8 mouse cellular contexts compared by ENCODE assay signal in the genomic region with DNA sequence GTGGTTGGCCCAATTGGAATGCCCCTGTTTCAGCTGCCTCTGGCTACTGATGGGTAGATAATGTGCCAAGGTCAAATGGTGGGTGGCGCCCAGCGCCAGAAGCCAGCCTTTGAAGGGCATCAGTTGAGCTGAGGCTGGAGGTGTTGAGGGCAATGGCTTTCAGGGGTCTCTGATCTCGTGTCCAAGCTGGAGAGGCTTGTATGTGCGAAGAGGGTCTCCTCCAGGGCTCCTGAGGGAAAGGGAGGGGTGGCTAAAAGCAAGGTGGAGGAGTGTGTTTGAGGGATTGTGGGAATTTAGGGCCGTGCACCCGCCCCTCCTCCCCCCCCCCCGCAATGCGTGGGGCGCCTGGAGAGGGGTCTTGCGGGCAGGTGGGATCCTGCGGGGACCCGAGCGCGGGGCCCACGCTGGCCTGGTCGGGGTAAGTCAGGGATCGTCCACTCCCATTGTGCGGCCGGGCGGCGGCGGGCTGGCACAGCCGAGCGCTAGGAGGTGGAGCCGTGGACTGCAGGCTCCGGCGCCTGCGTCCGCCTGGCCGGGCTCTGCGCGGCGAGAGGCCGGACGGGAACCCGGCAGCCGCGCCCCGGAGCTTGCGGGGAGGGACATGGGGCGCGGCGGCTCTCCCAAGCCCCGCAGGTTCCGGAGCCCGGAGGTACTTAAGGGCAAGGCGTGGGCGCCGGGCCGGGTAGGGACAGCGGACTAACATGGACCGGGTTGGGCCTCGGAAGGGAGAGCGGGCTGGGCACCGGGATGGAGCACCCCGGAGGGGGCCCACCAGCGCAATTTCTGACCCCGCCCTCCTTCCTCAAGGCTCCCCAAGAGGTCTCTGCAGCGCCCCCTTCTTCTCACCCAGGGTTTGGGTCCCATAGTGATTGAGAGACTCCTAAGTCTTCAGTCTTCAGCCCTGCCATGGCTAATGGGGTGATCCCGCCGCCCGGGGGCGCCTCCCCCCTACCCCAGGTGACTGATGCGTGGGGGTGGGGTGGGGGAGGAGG. TPM values are rescaled to one million over a fixed set of nuclear protein-coding genes. Genes with fewer than 3 reads are reported as not detected.
A peak's percentile ranks its signal among the peaks of the same experiment; 100 is the strongest.
DNase-seq lines count a peak whose midpoint lies in the region; ATAC-seq and TF ChIP-seq lines count a peak whose summit lies in the region.

A gene (plus strand): TSS at position 302 of the 992 bp plus-strand sequence.

- H3K27ac ChIP-seq in bone marrow macrophage, adult 2 months (ENCODE audit: insufficient read depth, low read depth, low read length) = no peak within 1 kb of the TSS
- H3K27ac ChIP-seq in heart, embryonic 13.5 days (replicated peaks) = peak within 1 kb of the TSS; percentile 80
- H3K27ac ChIP-seq in kidney, postnatal 0 days = peak within 1 kb of the TSS; percentile 62
- no peak within 1 kb of the TSS for H3K27ac ChIP-seq in liver, embryonic 12.5 days
- peak within 1 kb of the TSS; percentile 86 for H3K27ac ChIP-seq in neural tube, embryonic 13.5 days (replicated peaks)

- peak; percentile 37 to 38 for DNase-seq in B cell, adult 2 months
- peak; percentile 27 for DNase-seq in fibroblast of lung, adult 2 months (ENCODE audit: low read depth)
- DNase-seq in kidney, postnatal 0 days (ENCODE audit: low spot score) = peak; percentile 80
- no peak for DNase-seq in spleen, postnatal 10 days (ENCODE audit: low spot score in 2 of 2)

- peak within 1 kb of the TSS; percentile 52 for H3K4me3 ChIP-seq in bone marrow macrophage, adult 2 months (ENCODE audit: insufficient read depth, low read length)
- H3K4me3 ChIP-seq in heart, embryonic 13.5 days = peak within 1 kb of the TSS; percentile 84
- peak within 1 kb of the TSS; percentile 69 for H3K4me3 ChIP-seq in kidney, postnatal 0 days (replicated peaks; ENCODE audit: low read depth, low read length)
- H3K4me3 ChIP-seq in liver, embryonic 12.5 days = peak within 1 kb of the TSS; percentile 44
- H3K4me3 ChIP-seq in neural tube, embryonic 13.5 days = peak within 1 kb of the TSS; percentile 82

- TF ChIP-seq POLR2A in bone marrow macrophage, adult 2 months (IDR thresholded peaks at IDR 0.05; ENCODE audit: borderline replicate concordance, low read depth, low read length) = no peak

- H3K4me1 ChIP-seq in bone marrow macrophage, adult 2 months (ENCODE audit: control insufficient read depth, insufficient read depth, low read length) = no peaks in the 10 kb centered on the region
- peaks cover 43% of the 10 kb centered on the region for H3K4me1 ChIP-seq in heart, embryonic 13.5 days
- H3K4me1 ChIP-seq in kidney, postnatal 0 days (replicated peaks; ENCODE audit: insufficient read depth, low read length) = peaks cover 10% of the 10 kb centered on the region; the same call in 1 of the 2 replicates
- H3K4me1 ChIP-seq in liver, embryonic 12.5 days = peaks cover 4% of the 10 kb centered on the region; the same call in 1 of the 2 replicates
- H3K4me1 ChIP-seq in neural tube, embryonic 13.5 days (replicated peaks) = peaks cover 19% of the 10 kb centered on the region

- 0 out of 2 replicates have a peak, but pooled peaks cover 6% of the 10 kb centered on the region for H3K27me3 ChIP-seq in heart, embryonic 13.5 days (replicated peaks)
- H3K27me3 ChIP-seq in kidney, postnatal 0 days (ENCODE audit: insufficient read depth, low read length) = no peaks in the 10 kb centered on the region
- H3K27me3 ChIP-seq in liver, embryonic 12.5 days (replicated peaks) = peaks cover 60% of the 10 kb centered on the region
- no peaks in the 10 kb centered on the region; the same call in 1 of the 2 replicates for H3K27me3 ChIP-seq in neural tube, embryonic 13.5 days

- peak within 1 kb of the TSS; percentile 95 for H3K9ac ChIP-seq in heart, embryonic 13.5 days
- H3K9ac ChIP-seq in kidney, postnatal 0 days (ENCODE audit: low read depth, low read length) = peak within 1 kb of the TSS; percentile 75
- peak within 1 kb of the TSS; percentile 23 for H3K9ac ChIP-seq in liver, embryonic 12.5 days
- H3K9ac ChIP-seq in neural tube, embryonic 13.5 days = peak within 1 kb of the TSS; percentile 95

- H3K9me3 ChIP-seq in heart, embryonic 13.5 days = no peaks in the 10 kb centered on the region
- no peaks in the 10 kb centered on the region for H3K9me3 ChIP-seq in kidney, postnatal 0 days (replicated peaks; ENCODE audit: low read length)
- H3K9me3 ChIP-seq in liver, embryonic 12.5 days (replicated peaks) = no peaks in the 10 kb centered on the region
- no peaks in the 10 kb centered on the region for H3K9me3 ChIP-seq in neural tube, embryonic 13.5 days

- ATAC-seq in heart, embryonic 13.5 days (ENCODE audit: extremely low read depth, insufficient number of reproducible peaks, low FRiP score, low TSS enrichment) = peak; percentile 55; the same call in 1 of the 2 replicates
- ATAC-seq in kidney, postnatal 0 days (replicated peaks; ENCODE audit: low FRiP score, low read depth) = peak; percentile 84
- peak; percentile 38; the same call in 1 of the 2 replicates for ATAC-seq in liver, embryonic 12.5 days
- peak; percentile 87 for ATAC-seq in neural tube, embryonic 13.5 days (ENCODE audit: low read depth)

- peaks cover 35% of the 10 kb centered on the region for H3K36me3 ChIP-seq in heart, embryonic 13.5 days
- H3K36me3 ChIP-seq in kidney, postnatal 0 days (ENCODE audit: insufficient read depth, low read length) = no peaks in the 10 kb centered on the region; the same call in 1 of the 2 replicates
- H3K36me3 ChIP-seq in liver, embryonic 12.5 days = no peaks in the 10 kb centered on the region
- H3K36me3 ChIP-seq in neural tube, embryonic 13.5 days = peaks cover 32% of the 10 kb centered on the region

- no peak for TF ChIP-seq CTCF in bone marrow macrophage, adult 2 months (IDR thresholded peaks at IDR 0.05; ENCODE audit: low read depth, low read length)
- TF ChIP-seq CTCF in kidney, postnatal 0 days (IDR thresholded peaks at IDR 0.05; ENCODE audit: low read depth) = peak; percentile 52; the same call in 1 of the 2 replicates

- 2% methylated on average over 54 of the region's 64 CpGs for WGBS in heart, embryonic 13.5 days
- under 1% methylated on average over 53 of the region's 64 CpGs for WGBS in kidney, postnatal 0 days
- WGBS in liver, embryonic 12.5 days (ENCODE audit: insufficient replicate concordance) = 2% methylated on average over 50 of the region's 64 CpGs
- 1% methylated on average over 55 of the region's 64 CpGs for WGBS in neural tube, embryonic 13.5 days

- peak within 1 kb of the TSS; percentile 79 for H3K4me2 ChIP-seq in heart, embryonic 13.5 days
- H3K4me2 ChIP-seq in kidney, postnatal 0 days (ENCODE audit: low read length) = peak within 1 kb of the TSS; percentile 94
- peak within 1 kb of the TSS; percentile 56 for H3K4me2 ChIP-seq in liver, embryonic 12.5 days
- H3K4me2 ChIP-seq in neural tube, embryonic 13.5 days = peak within 1 kb of the TSS; percentile 72

RNA-seq across cellular contexts. Expression of the gene that starts here (rescaled TPM):
- polyA plus RNA-seq in bone marrow macrophage, adult 2 months (2012; ENCODE audit: insufficient read depth, insufficient read length, missing spikeins) = 3.0 and 3.1 TPM in 2 replicates
- polyA plus RNA-seq in heart, embryonic 13.5 days (2015; fragmentation: Nextera tagmentation; extraction: Ambion mirVana) = 25.3 and 25.4 TPM in 2 replicates
- 15.1 and 15.3 TPM in 2 replicates for polyA plus RNA-seq in kidney, postnatal 0 days (2015; fragmentation: Nextera tagmentation; extraction: Ambion mirVana)
- polyA plus RNA-seq in liver, embryonic 12.5 days (2016; fragmentation: Nextera tagmentation; extraction: Ambion mirVana) = 2.4 TPM in 2 replicates
- polyA plus RNA-seq in neural tube, embryonic 13.5 days (2015; fragmentation: Nextera tagmentation; extraction: Ambion mirVana) = 36.9 and 39.3 TPM in 2 replicates

Comparison
In these comparisons a context has a peak if more than half of its experiments do, and no peak if none do; other contexts are left out.
1. DNase-seq: peak in B cell, adult 2 months (2 of 2), fibroblast of lung, adult 2 months (single experiment) and kidney, postnatal 0 days (single experiment); none in spleen, postnatal 10 days (0 of 2).
2. H3K27ac ChIP-seq: peak in heart, embryonic 13.5 days (single experiment), kidney, postnatal 0 days (single experiment) and neural tube, embryonic 13.5 days (single experiment); none in bone marrow macrophage, adult 2 months (single experiment) and liver, embryonic 12.5 days (single experiment).
3. H3K9ac ChIP-seq: peak in every context shown above with its lines; median percentile 95 in heart, embryonic 13.5 days; 95 in neural tube, embryonic 13.5 days; 75 in kidney, postnatal 0 days; 23 in liver, embryonic 12.5 days.
4. Peak in every context shown above with its lines, with median percentiles within 50 percentile points of each other: H3K4me3 ChIP-seq, ATAC-seq and H3K4me2 ChIP-seq.